Mouse (Mus musculus): ENCODE measurements around the gene Cysrt1.
"Not testable (repeated sequence)": the region's sequence is repeated elsewhere in the genome, so short reads cannot be mapped to it uniquely, and the experiment has no call there.

Gene Cysrt1

GRCm38 (mm10) chr2:25264851-25265250 is 22.6 kb upstream of the Cysrt1 start:
- no peak for DNase-seq (ENCODE audit: low spot score)

- DNase-seq (ENCODE audit: low spot score): no peak
These were observed 22.0 kb upstream of the Cysrt1 start for GRCm38 (mm10) chr2:25264286-25264660.

GRCm38 (mm10) chr2:25263623-25264285 is 21.5 kb upstream of the Cysrt1 start:
- DNase-seq (ENCODE audit: low spot score): no peak

GRCm38 (mm10) chr2:25262795-25263622 is 20.8 kb upstream of the Cysrt1 start:
- peak; percentile 45 for DNase-seq (ENCODE audit: low spot score)

- peak; percentile 98 for DNase-seq (ENCODE audit: low spot score)
These were observed 20.1 kb upstream of the Cysrt1 start, which contains the start of gene Tprn for GRCm38 (mm10) chr2:25262291-25262767. Gene Tprn (plus strand): TSS chr2:25262618.

GRCm38 (mm10) chr2:25261870-25262269 is 19.6 kb upstream of the Cysrt1 start:
- no peak for DNase-seq (ENCODE audit: low spot score)

GRCm38 (mm10) chr2:25258887-25259286 is 16.6 kb upstream of the Cysrt1 start:
- no peak for DNase-seq (ENCODE audit: low spot score)

- DNase-seq (ENCODE audit: low spot score): not testable (repeated sequence)
These were observed 15.0 kb upstream of the Cysrt1 start for GRCm38 (mm10) chr2:25257250-25257649.

- DNase-seq (ENCODE audit: low spot score): peak; percentile 48
These were observed 14.3 kb upstream of the Cysrt1 start for GRCm38 (mm10) chr2:25256443-25257109.

- DNase-seq (ENCODE audit: low spot score): peak; percentile 87
These were observed 13.1 kb upstream of the Cysrt1 start, which contains the start of gene Tmem203 for GRCm38 (mm10) chr2:25255284-25255779. Gene Tmem203 (plus strand): TSS chr2:25255439.

GRCm38 (mm10) chr2:25252331-25252730 is 10.1 kb upstream of the Cysrt1 start:
- no peak for DNase-seq (ENCODE audit: low spot score)

GRCm38 (mm10) chr2:25246183-25247072 is 4.2 kb upstream of the Cysrt1 start, which contains the start of gene AL732309.1:
Gene AL732309.1 (minus strand): TSS chr2:25246863.
- DNase-seq (ENCODE audit: low spot score): no peak

GRCm38 (mm10) chr2:25244144-25244543 is 1.9 kb upstream of the Cysrt1 start:
- DNase-seq (ENCODE audit: low spot score): no peak

GRCm38 (mm10) chr2:25243342-25243741 is 1.1 kb upstream of the Cysrt1 start:
- no peak for DNase-seq (ENCODE audit: low spot score)

GRCm38 (mm10) chr2:25241438-25241775 is 845 bp downstream of the Cysrt1 start:
- DNase-seq (ENCODE audit: low spot score): no peak

GRCm38 (mm10) chr2:25240723-25241437 is 1.4 kb downstream of the Cysrt1 start:
- DNase-seq (ENCODE audit: low spot score): peak; percentile 86

GRCm38 (mm10) chr2:25240310-25240709 is 1.9 kb downstream of the Cysrt1 start:
- no peak for DNase-seq (ENCODE audit: low spot score)

- no peak for DNase-seq (ENCODE audit: low spot score)
These were observed 2.5 kb downstream of the Cysrt1 start for GRCm38 (mm10) chr2:25239766-25240165.

- DNase-seq (ENCODE audit: low spot score): no peak
These were observed 4.1 kb downstream of the Cysrt1 start for GRCm38 (mm10) chr2:25238106-25238505.

- no peak for DNase-seq (ENCODE audit: low spot score)
These were observed 4.7 kb downstream of the Cysrt1 start for GRCm38 (mm10) chr2:25237522-25237921.

- DNase-seq (ENCODE audit: low spot score): peak; percentile 17
These were observed 5.6 kb downstream of the Cysrt1 start, which contains the start of gene Rnf224 for GRCm38 (mm10) chr2:25236614-25237013. Gene Rnf224 (minus strand): TSS chr2:25236787.

All from embryo, embryonic 10 days (tissue).